Mouse (Mus musculus): ENCODE data around the gene Magi1.

The Magi1 gene

GRCm38 (mm10) chr6:94116434-94117432, 167.0 kb downstream of the Magi1 start:
- DNase-seq (ENCODE audit: low spot score in 2 of 2) = no peak

- no peak for DNase-seq (ENCODE audit: low spot score in 2 of 2)
These were observed 171.9 kb downstream of the Magi1 start for GRCm38 (mm10) chr6:94111833-94112232.

- no peak for DNase-seq (ENCODE audit: low spot score in 2 of 2)
These were observed 176.2 kb downstream of the Magi1 start for GRCm38 (mm10) chr6:94107401-94108107.

- DNase-seq (ENCODE audit: low spot score in 2 of 2) = no peak
These were observed 180.1 kb downstream of the Magi1 start for GRCm38 (mm10) chr6:94103581-94103980.

- DNase-seq (ENCODE audit: low spot score in 2 of 2) = no peak
These were observed 182.5 kb downstream of the Magi1 start for GRCm38 (mm10) chr6:94101256-94101655.

GRCm38 (mm10) chr6:94094924-94095685, 188.6 kb downstream of the Magi1 start:
- DNase-seq (ENCODE audit: low spot score in 2 of 2) = no peak

- no peak for DNase-seq (ENCODE audit: low spot score in 2 of 2)
These were observed 190.6 kb downstream of the Magi1 start for GRCm38 (mm10) chr6:94092969-94093597.

- DNase-seq (ENCODE audit: low spot score in 2 of 2) = no peak
These were observed 191.2 kb downstream of the Magi1 start for GRCm38 (mm10) chr6:94092500-94092899.

GRCm38 (mm10) chr6:94086855-94087254, 196.9 kb downstream of the Magi1 start:
- DNase-seq (ENCODE audit: low spot score in 2 of 2) = no peak

GRCm38 (mm10) chr6:94084752-94085151, 199.0 kb downstream of the Magi1 start:
- no peak for DNase-seq (ENCODE audit: low spot score in 2 of 2)

GRCm38 (mm10) chr6:94083459-94083858, 200.3 kb downstream of the Magi1 start:
- DNase-seq (ENCODE audit: low spot score in 2 of 2) = no peak

- peak; percentile 24 to 60 for DNase-seq (ENCODE audit: low spot score in 2 of 2)
These were observed 202.7 kb downstream of the Magi1 start for GRCm38 (mm10) chr6:94080933-94081545.

GRCm38 (mm10) chr6:94078934-94079333, 204.8 kb downstream of the Magi1 start:
- DNase-seq (ENCODE audit: low spot score in 2 of 2) = no peak

GRCm38 (mm10) chr6:94077013-94077412, 206.7 kb downstream of the Magi1 start:
- DNase-seq (ENCODE audit: low spot score in 2 of 2) = no peak

- no peak for DNase-seq (ENCODE audit: low spot score in 2 of 2)
These were observed 207.7 kb downstream of the Magi1 start for GRCm38 (mm10) chr6:94075990-94076389.

GRCm38 (mm10) chr6:94075228-94075627, 208.5 kb downstream of the Magi1 start:
- no peak for DNase-seq (ENCODE audit: low spot score in 2 of 2)

- no peak for DNase-seq (ENCODE audit: low spot score in 2 of 2)
These were observed 212.0 kb downstream of the Magi1 start for GRCm38 (mm10) chr6:94071676-94072075.

GRCm38 (mm10) chr6:94070702-94071101, 213.0 kb downstream of the Magi1 start:
- no peak for DNase-seq (ENCODE audit: low spot score in 2 of 2)

GRCm38 (mm10) chr6:94069421-94069820, 214.3 kb downstream of the Magi1 start:
- no peak for DNase-seq (ENCODE audit: low spot score in 2 of 2)

GRCm38 (mm10) chr6:94067741-94068450, 215.8 kb downstream of the Magi1 start:
- DNase-seq (ENCODE audit: low spot score in 2 of 2) = no peak
